Mouse (Mus musculus): ENCODE data around the gene Fyn.

Fyn gene

GRCm38 (mm10) chr10:39471040-39471713 lies 102.5 kb downstream of the Fyn start:
- no peak for DNase-seq (ENCODE audit: low spot score in 2 of 2)

GRCm38 (mm10) chr10:39471714-39472531 lies 103.3 kb downstream of the Fyn start:
- DNase-seq (ENCODE audit: low spot score in 2 of 2): peak; percentile 26 to 45

- no peak for DNase-seq (ENCODE audit: low spot score in 2 of 2)
These were observed 104.3 kb downstream of the Fyn start for GRCm38 (mm10) chr10:39472923-39473322.

- DNase-seq (ENCODE audit: low spot score in 2 of 2): no peak
These were observed 110.7 kb downstream of the Fyn start for GRCm38 (mm10) chr10:39479361-39479760.

GRCm38 (mm10) chr10:39484382-39484826 lies 115.7 kb downstream of the Fyn start:
- no peak for DNase-seq (ENCODE audit: low spot score in 2 of 2)

- peak in 1 of 2 experiments; percentile 58 for DNase-seq (ENCODE audit: low spot score in 2 of 2)
These were observed 116.2 kb downstream of the Fyn start for GRCm38 (mm10) chr10:39484892-39485291.

- DNase-seq (ENCODE audit: low spot score in 2 of 2): no peak
These were observed 117.3 kb downstream of the Fyn start for GRCm38 (mm10) chr10:39485939-39486338.

- no peak for DNase-seq (ENCODE audit: low spot score in 2 of 2)
These were observed 118.1 kb downstream of the Fyn start for GRCm38 (mm10) chr10:39486501-39487450.

- DNase-seq (ENCODE audit: low spot score in 2 of 2): no peak
These were observed 119.2 kb downstream of the Fyn start for GRCm38 (mm10) chr10:39487740-39488415.

- no peak for DNase-seq (ENCODE audit: low spot score in 2 of 2)
These were observed 119.9 kb downstream of the Fyn start for GRCm38 (mm10) chr10:39488542-39488941.

- no peak for DNase-seq (ENCODE audit: low spot score in 2 of 2)
These were observed 120.3 kb downstream of the Fyn start for GRCm38 (mm10) chr10:39488956-39489355.

GRCm38 (mm10) chr10:39490349-39491121 lies 121.9 kb downstream of the Fyn start:
- DNase-seq (ENCODE audit: low spot score in 2 of 2): no peak

GRCm38 (mm10) chr10:39492146-39492545 lies 123.5 kb downstream of the Fyn start:
- no peak for DNase-seq (ENCODE audit: low spot score in 2 of 2)

- no peak for DNase-seq (ENCODE audit: low spot score in 2 of 2)
These were observed 124.4 kb downstream of the Fyn start for GRCm38 (mm10) chr10:39493007-39493406.

- no peak for DNase-seq (ENCODE audit: low spot score in 2 of 2)
These were observed 130.0 kb downstream of the Fyn start for GRCm38 (mm10) chr10:39498641-39499040.

- no peak for DNase-seq (ENCODE audit: low spot score in 2 of 2)
These were observed 132.9 kb downstream of the Fyn start for GRCm38 (mm10) chr10:39501571-39501970.

- DNase-seq (ENCODE audit: low spot score in 2 of 2): no peak
These were observed 133.5 kb downstream of the Fyn start for GRCm38 (mm10) chr10:39501977-39502706.

GRCm38 (mm10) chr10:39503331-39503730 lies 134.7 kb downstream of the Fyn start:
- no peak for DNase-seq (ENCODE audit: low spot score in 2 of 2)

GRCm38 (mm10) chr10:39505007-39505406 lies 136.4 kb downstream of the Fyn start:
- no peak for DNase-seq (ENCODE audit: low spot score in 2 of 2)

- no peak for DNase-seq (ENCODE audit: low spot score in 2 of 2)
These were observed 137.0 kb downstream of the Fyn start for GRCm38 (mm10) chr10:39505621-39506020.
